Mouse (Mus musculus) brain, embryonic 14.5 days (tissue): ENCODE results near the gene Sh3bgrl3.

Experiments used
- CTCF ChIP-seq: fragments of 200-500 bp; IDR thresholded peaks from 2 replicates; pipeline ENCODE4 v1.5.1; 2012; ENCODE audit warnings: inconsistent platforms, mild to moderate bottlenecking, moderate library complexity, borderline replicate concordance; ENCODE audit not compliant: insufficient read depth, insufficient read length; ENCODE audit errors: extremely low read depth
- POLR2A ChIP-seq: fragments of 200-500 bp; IDR thresholded peaks from 2 replicates; pipeline ENCODE4 v1.6.1; 2012; ENCODE audit warnings: mild to moderate bottlenecking, inconsistent platforms, borderline replicate concordance; ENCODE audit not compliant: poor library complexity, insufficient read depth, insufficient read length, severe bottlenecking; ENCODE audit errors: extremely low read depth

DNA sequence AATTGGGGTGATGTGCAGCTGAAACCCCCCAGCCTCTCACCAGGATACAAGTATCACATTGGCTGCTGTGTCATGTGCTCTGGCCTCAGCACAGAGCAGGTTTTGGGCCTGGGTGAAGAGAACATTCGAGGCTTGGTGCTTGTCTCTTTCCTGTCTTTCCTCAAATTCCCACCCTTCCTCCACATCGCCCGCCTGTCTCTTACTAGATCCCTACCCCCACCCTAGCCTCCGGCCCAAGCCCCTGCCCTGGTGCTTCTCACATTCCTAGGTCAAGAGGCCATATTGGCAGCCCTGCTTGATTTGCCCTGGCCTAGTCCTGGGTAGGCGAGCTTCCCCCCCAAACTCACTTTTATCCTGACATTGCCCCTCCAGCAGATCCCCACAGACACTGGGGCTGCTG lies 9.5 kb downstream of the Sh3bgrl3 start:
- TF ChIP-seq CTCF (no peak), POLR2A (no peak)
